Mouse (Mus musculus): ENCODE data around the gene Pcyt1a.

GRCm38 (mm10) chr16:32516006-32516962, 85.6 kb downstream of the Pcyt1a start:
- no peak for TF ChIP-seq POLR2A (IDR thresholded peaks at IDR 0.05; ENCODE audit: extremely low read depth, insufficient read depth, low read length)
- no peak for TF ChIP-seq CTCF (IDR thresholded peaks at IDR 0.05; ENCODE audit: low read depth, low read length)

All from liver, adult 2 months (tissue).